Mouse (Mus musculus): ENCODE measurements around the gene Asl.

- TF ChIP-seq POLR2A (IDR thresholded peaks at IDR 0.05; ENCODE audit: control insufficient read depth, low read depth, low read length) = no peak
- TF ChIP-seq CTCF (IDR thresholded peaks at IDR 0.05; ENCODE audit: control insufficient read depth, insufficient read depth, insufficient replicate concordance, low read depth, low read length) = no peak
These were observed 48.8 kb downstream of the Asl start for GRCm38 (mm10) chr5:129980216-129980615.
